Comparison of ENCODE assay signal across 24 mouse cellular contexts in the genomic region with DNA sequence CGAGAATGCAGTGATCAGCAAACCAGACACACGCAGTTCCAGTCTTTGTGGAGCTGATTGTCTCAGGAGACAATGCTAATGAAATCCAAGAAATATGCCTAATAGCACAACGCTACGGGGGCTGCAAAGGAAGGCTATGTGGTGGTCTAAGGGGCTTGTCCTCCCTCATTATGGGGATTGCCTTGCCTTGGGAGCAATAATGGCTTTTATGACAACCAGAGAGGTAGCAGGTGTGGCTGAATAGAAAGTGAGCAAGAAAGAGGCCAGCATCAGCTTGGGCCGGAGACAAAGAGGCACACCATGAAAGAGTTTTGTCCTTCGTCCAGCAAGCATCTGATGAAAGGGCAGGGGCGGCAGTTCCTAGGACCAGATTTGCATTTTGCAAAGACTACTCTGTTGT.
DNase-seq lines count a peak whose midpoint lies in the region; ATAC-seq lines count a peak whose summit lies in the region.
"Had no signal": no experiment of that assay in that cellular context is flagged by ENCODE, and none has a peak within 500 bp of the region (broad histone marks: within the 10 kb centered on the region; RNA-seq: fewer than 3 reads in every experiment).

No protein-coding gene starts in this region.

- H3K36me3 ChIP-seq in hindbrain, embryonic 12.5 days, result no peaks in the 10 kb centered on the region
- H3K36me3 ChIP-seq in hindbrain, embryonic 14.5 days (replicated peaks; ENCODE audit: control insufficient read depth, insufficient read depth), result no peaks in the 10 kb centered on the region
- H3K36me3 ChIP-seq in midbrain, embryonic 12.5 days, result no peaks in the 10 kb centered on the region
- H3K36me3 ChIP-seq in neural tube, embryonic 14.5 days (ENCODE audit: control insufficient read depth, insufficient read depth, low read length), result no peaks in the 10 kb centered on the region
- H3K36me3 ChIP-seq: heart, embryonic 15.5 days; liver, embryonic 12.5 days had no signal

- H3K4me3 ChIP-seq in hindbrain, embryonic 12.5 days, result no peak overlapping the region
- no peak overlapping the region for H3K4me3 ChIP-seq in hindbrain, embryonic 14.5 days (replicated peaks; ENCODE audit: low read length)
- H3K4me3 ChIP-seq in midbrain, embryonic 12.5 days, result no peak overlapping the region
- H3K4me3 ChIP-seq in neural tube, embryonic 14.5 days (ENCODE audit: low read depth, low read length), result no peak overlapping the region
- H3K4me3 ChIP-seq: heart, adult 2 months; heart, embryonic 15.5 days; liver, embryonic 12.5 days had no signal

- no peaks in the 10 kb centered on the region for H3K9me3 ChIP-seq in hindbrain, embryonic 12.5 days (replicated peaks)
- 0 out of 2 replicates have a peak, but pooled peaks cover 2% of the 10 kb centered on the region for H3K9me3 ChIP-seq in hindbrain, embryonic 14.5 days (ENCODE audit: control insufficient read depth, low read length)
- H3K9me3 ChIP-seq in midbrain, embryonic 12.5 days, result no peaks in the 10 kb centered on the region
- H3K9me3 ChIP-seq in neural tube, embryonic 14.5 days (ENCODE audit: control insufficient read depth, low read length), result no peaks in the 10 kb centered on the region
- H3K9me3 ChIP-seq: heart, embryonic 15.5 days; liver, embryonic 12.5 days had no signal

- DNase-seq in embryo, embryonic 10.5 days (ENCODE audit: low spot score), result peak; percentile 33
- no peak for DNase-seq in embryo, embryonic 11 days
- DNase-seq in hindbrain, embryonic 14.5 days (ENCODE audit: low spot score), result no peak
- no peak for DNase-seq in yolk sac, embryonic 10.5 days (ENCODE audit: low spot score)
- no peak for DNase-seq in layer of hippocampus, postnatal 36 days
- DNase-seq: adrenal gland, adult 8-10 months; cerebellum, adult 11 months; cerebellum, postnatal 25 days; gastrocnemius, postnatal 10 days; heart, adult 2 months; heart, postnatal 4 days; kidney, postnatal 36 days; layer of hippocampus, adult 9-11 months; lung, adult 2 months; lung, postnatal 36 days; right cerebral cortex, postnatal 4 days had no signal

- no peak for ATAC-seq in hindbrain, embryonic 12.5 days (ENCODE audit: low FRiP score)
- ATAC-seq in hindbrain, embryonic 14.5 days (ENCODE audit: low FRiP score), result no peak
- peak; percentile 60; the same call in 1 of the 2 replicates for ATAC-seq in midbrain, embryonic 12.5 days (ENCODE audit: low FRiP score, low read depth)
- ATAC-seq in neural tube, embryonic 14.5 days (ENCODE audit: low read depth), result no peak
- ATAC-seq: CD4-positive, CD25-positive, alpha-beta regulatory T cell, adult 4 months; intestine, embryonic 16.5 days; liver, embryonic 12.5 days; Patski had no signal

- H3K27ac ChIP-seq in hindbrain, embryonic 12.5 days, result peak overlapping the region; percentile 6; the same call in 1 of the 2 replicates
- H3K27ac ChIP-seq in hindbrain, embryonic 14.5 days, result no peak overlapping the region
- H3K27ac ChIP-seq in midbrain, embryonic 12.5 days (replicated peaks), result peak overlapping the region; percentile 71
- H3K27ac ChIP-seq in neural tube, embryonic 14.5 days (ENCODE audit: low read depth, low read length), result peak overlapping the region; percentile 34; the same call in 1 of the 2 replicates
- H3K27ac ChIP-seq: heart, adult 2 months; heart, embryonic 15.5 days; liver, embryonic 12.5 days had no signal

- no peaks in the 10 kb centered on the region for H3K27me3 ChIP-seq in hindbrain, embryonic 12.5 days
- no peaks in the 10 kb centered on the region for H3K27me3 ChIP-seq in hindbrain, embryonic 14.5 days (ENCODE audit: control insufficient read depth, insufficient read depth, low read length)
- H3K27me3 ChIP-seq in midbrain, embryonic 12.5 days, result no peaks in the 10 kb centered on the region
- H3K27me3 ChIP-seq in neural tube, embryonic 14.5 days (ENCODE audit: control insufficient read depth, insufficient read depth, low read length), result no peaks in the 10 kb centered on the region
- H3K27me3 ChIP-seq: heart, embryonic 15.5 days; liver, embryonic 12.5 days had no signal

- H3K9ac ChIP-seq in hindbrain, embryonic 12.5 days, result no peak overlapping the region
- H3K9ac ChIP-seq in hindbrain, embryonic 14.5 days, result no peak overlapping the region
- no peak overlapping the region for H3K9ac ChIP-seq in midbrain, embryonic 12.5 days (replicated peaks)
- no peak overlapping the region for H3K9ac ChIP-seq in neural tube, embryonic 14.5 days (replicated peaks; ENCODE audit: low read depth, low read length)
- H3K9ac ChIP-seq: heart, embryonic 15.5 days; liver, embryonic 12.5 days had no signal

- 34% methylated on average over 7 of the region's 7 CpGs for WGBS in hindbrain, embryonic 12.5 days
- 13% methylated on average over 7 of the region's 7 CpGs for WGBS in hindbrain, embryonic 14.5 days
- 20% methylated on average over 7 of the region's 7 CpGs for WGBS in midbrain, embryonic 12.5 days
- whole genome bisulfite sequencing in neural tube, embryonic 14.5 days, result 14% methylated on average over 7 of the region's 7 CpGs

- H3K4me2 ChIP-seq in hindbrain, embryonic 12.5 days (replicated peaks), result no peak overlapping the region; the same call in 1 of the 2 replicates
- no peak overlapping the region for H3K4me2 ChIP-seq in hindbrain, embryonic 14.5 days (replicated peaks)
- peak overlapping the region; percentile 27 for H3K4me2 ChIP-seq in midbrain, embryonic 12.5 days (replicated peaks)
- no peak overlapping the region; the same call in 1 of the 2 replicates for H3K4me2 ChIP-seq in neural tube, embryonic 14.5 days (ENCODE audit: low read depth, low read length)
- H3K4me2 ChIP-seq: heart, embryonic 15.5 days; liver, embryonic 12.5 days had no signal

- peaks cover 8% of the 10 kb centered on the region for H3K4me1 ChIP-seq in hindbrain, embryonic 12.5 days
- H3K4me1 ChIP-seq in hindbrain, embryonic 14.5 days (replicated peaks; ENCODE audit: control insufficient read depth, insufficient read depth, low read length), result peaks cover 11% of the 10 kb centered on the region; the same call in 1 of the 2 replicates
- H3K4me1 ChIP-seq in midbrain, embryonic 12.5 days, result peaks cover 17% of the 10 kb centered on the region
- H3K4me1 ChIP-seq in neural tube, embryonic 14.5 days (ENCODE audit: control insufficient read depth, insufficient read depth, low read length), result peaks cover 10% of the 10 kb centered on the region; the same call in 1 of the 2 replicates
- H3K4me1 ChIP-seq: heart, embryonic 15.5 days; liver, embryonic 12.5 days had no signal
